Mouse (Mus musculus) olfactory bulb, adult 2 months (tissue): ENCODE results near the gene Cask.

Experiments used
- CTCF ChIP-seq: fragments of 200-500 bp; IDR thresholded peaks from 2 replicates; pipeline ENCODE4 v1.5.1; 2012; ENCODE audit warnings: low read depth, mild to moderate bottlenecking, low read length, moderate library complexity; ENCODE audit not compliant: insufficient read depth
- POLR2A ChIP-seq: fragments of 200-500 bp; IDR thresholded peaks from 2 replicates; pipeline ENCODE4 v1.6.1; 2012; ENCODE audit warnings: mild to moderate bottlenecking, low read depth, low read length, moderate library complexity; ENCODE audit not compliant: insufficient read depth

- TF ChIP-seq POLR2A (no peak), CTCF (no peak)
Observed at GRCm38 (mm10) chrX:13506376-13506775, 344.8 kb downstream of the Cask start.
